Mouse (Mus musculus): ENCODE results near the gene B3galt5. TPM values are rescaled to one million over a fixed set of nuclear protein-coding genes. Genes with fewer than 3 reads are reported as not detected.
"Not testable (repeated sequence)": the region's sequence is repeated elsewhere in the genome, so short reads cannot be mapped to it uniquely, and the experiment has no call there.

The B3galt5 gene
- total RNA-seq, 1 experiment from 2014 or later = 0.24 TPM

GRCm38 (mm10) chr16:96258429-96258828 is 22.8 kb downstream of the B3galt5 start:
- no peak for DNase-seq

GRCm38 (mm10) chr16:96271736-96272135 is 36.1 kb downstream of the B3galt5 start:
- no peak for DNase-seq

- DNase-seq = no peak
Measured at GRCm38 (mm10) chr16:96272929-96273619, 37.5 kb downstream of the B3galt5 start.

- DNase-seq = no peak
Measured at GRCm38 (mm10) chr16:96276596-96276995, 41.0 kb downstream of the B3galt5 start.

GRCm38 (mm10) chr16:96278491-96279224 is 43.1 kb downstream of the B3galt5 start:
- no peak for DNase-seq

GRCm38 (mm10) chr16:96280719-96281605 is 45.4 kb downstream of the B3galt5 start:
- DNase-seq = peak; percentile 40

GRCm38 (mm10) chr16:96282566-96282965 is 47.0 kb downstream of the B3galt5 start:
- no peak for DNase-seq

GRCm38 (mm10) chr16:96291885-96292284 is 56.3 kb downstream of the B3galt5 start:
- DNase-seq = no peak

- no peak for DNase-seq
Measured at GRCm38 (mm10) chr16:96292530-96293173, 57.1 kb downstream of the B3galt5 start.

- DNase-seq = no peak
Measured at GRCm38 (mm10) chr16:96298075-96298474, 62.5 kb downstream of the B3galt5 start.

GRCm38 (mm10) chr16:96298574-96298973 is 63.0 kb downstream of the B3galt5 start:
- no peak for DNase-seq

- no peak for DNase-seq
Measured at GRCm38 (mm10) chr16:96303356-96303755, 67.8 kb downstream of the B3galt5 start.

GRCm38 (mm10) chr16:96304438-96304837 is 68.8 kb downstream of the B3galt5 start:
- no peak for DNase-seq

GRCm38 (mm10) chr16:96306905-96307304 is 71.3 kb downstream of the B3galt5 start:
- no peak for DNase-seq

GRCm38 (mm10) chr16:96317803-96318202 is 82.2 kb downstream of the B3galt5 start:
- DNase-seq = peak; percentile 15

- no peak for DNase-seq
Measured at GRCm38 (mm10) chr16:96322739-96323138, 87.1 kb downstream of the B3galt5 start.

- DNase-seq = no peak
Measured at GRCm38 (mm10) chr16:96323166-96323565, 87.6 kb downstream of the B3galt5 start.

GRCm38 (mm10) chr16:96326110-96326999 is 90.8 kb downstream of the B3galt5 start:
- peak; percentile 15 for DNase-seq

GRCm38 (mm10) chr16:96327251-96327650 is 91.7 kb downstream of the B3galt5 start:
- DNase-seq = not testable (repeated sequence)

- DNase-seq = no peak
Measured at GRCm38 (mm10) chr16:96339570-96339969, 104.0 kb downstream of the B3galt5 start.

GRCm38 (mm10) chr16:96341269-96341668 is 105.7 kb downstream of the B3galt5 start:
- DNase-seq = peak; percentile 24
